Mouse (Mus musculus) frontal cortex, postnatal 25 days (tissue): Measurements from ENCODE around the gene Serpinf2.
A peak's percentile ranks its signal among the peaks of the same experiment; 100 is the strongest.

ENCODE experiments used
- DNase-seq, 2 experiments: peaks; one replicate each; pipeline ENCODE4 v3.0.0; 2022; ENCODE audit warnings: low spot score in 2 of 2

Serpinf2 gene

GRCm38 (mm10) chr11:75439363-75439762 lies at the start of gene Serpinf2:
Gene Serpinf2 (minus strand): TSS chr11:75439591.
- no peak for DNase-seq

GRCm38 (mm10) chr11:75487496-75487895 lies 48.1 kb upstream of the Serpinf2 start:
- no peak for DNase-seq

- peak; percentile 97 to 98 for DNase-seq
These were observed 47.4 kb upstream of the Serpinf2 start, which contains the start of gene Prpf8 for GRCm38 (mm10) chr11:75486601-75487285. Gene Prpf8 (plus strand): TSS chr11:75486816.

- DNase-seq = no peak
These were observed 46.8 kb upstream of the Serpinf2 start for GRCm38 (mm10) chr11:75486192-75486591.

- no peak for DNase-seq
These were observed 34.0 kb upstream of the Serpinf2 start for GRCm38 (mm10) chr11:75473376-75473775.

- DNase-seq = no peak
These were observed 33.2 kb upstream of the Serpinf2 start for GRCm38 (mm10) chr11:75472469-75473081.

- no peak for DNase-seq
These were observed 31.3 kb upstream of the Serpinf2 start for GRCm38 (mm10) chr11:75470675-75471074.

GRCm38 (mm10) chr11:75469261-75469660 lies 29.9 kb upstream of the Serpinf2 start:
- no peak for DNase-seq

- no peak for DNase-seq
These were observed 29.0 kb upstream of the Serpinf2 start for GRCm38 (mm10) chr11:75468410-75468809.

GRCm38 (mm10) chr11:75467512-75468215 lies 28.3 kb upstream of the Serpinf2 start:
- DNase-seq = no peak

GRCm38 (mm10) chr11:75466731-75467505 lies 27.5 kb upstream of the Serpinf2 start:
- no peak for DNase-seq

- DNase-seq = no peak
These were observed 25.7 kb upstream of the Serpinf2 start for GRCm38 (mm10) chr11:75465051-75465450.

- DNase-seq = no peak
These were observed 25.0 kb upstream of the Serpinf2 start for GRCm38 (mm10) chr11:75464417-75464816.

GRCm38 (mm10) chr11:75463624-75464023 lies 24.2 kb upstream of the Serpinf2 start:
- no peak for DNase-seq

GRCm38 (mm10) chr11:75462865-75463336 lies 23.5 kb upstream of the Serpinf2 start:
- DNase-seq = peak in 1 of 2 experiments; percentile 48

- no peak for DNase-seq
These were observed 22.9 kb upstream of the Serpinf2 start for GRCm38 (mm10) chr11:75462253-75462783.

- DNase-seq = no peak
These were observed 22.4 kb upstream of the Serpinf2 start for GRCm38 (mm10) chr11:75461743-75462252.

GRCm38 (mm10) chr11:75460844-75461742 lies 21.7 kb upstream of the Serpinf2 start, which contains the start of gene Tlcd2:
Gene Tlcd2 (plus strand): TSS chr11:75461715.
- DNase-seq = peak; percentile 94 to 98

GRCm38 (mm10) chr11:75460103-75460843 lies 20.9 kb upstream of the Serpinf2 start:
- peak; percentile 70 to 84 for DNase-seq
